Mouse (Mus musculus) induced T-regulatory cell, adult 2 months (primary cell): ENCODE data around the gene Stkld1.
A peak's percentile ranks its signal among the peaks of the same experiment; 100 is the strongest.
"Not testable (repeated sequence)": the region's sequence is repeated elsewhere in the genome, so short reads cannot be mapped to it uniquely, and the experiment has no call there.

Experiments
- DNase-seq: peaks from one replicate; pipeline ENCODE4 v3.0.0-alpha.2; 2012; ENCODE audit warnings: low read depth

Gene Stkld1

GRCm38 (mm10) chr2:26933304-26934055, at the start of gene Stkld1, which contains the start of gene Surf4:
TSS of gene Stkld1 (plus strand) at chr2:26934047.
TSS of gene Surf4 (minus strand) at chr2:26933928.
- peak; percentile 96 for DNase-seq

GRCm38 (mm10) chr2:26885541-26885940, 48.3 kb upstream of the Stkld1 start:
- not testable (repeated sequence) for DNase-seq

- DNase-seq: not testable (repeated sequence)
Observed at GRCm38 (mm10) chr2:26886170-26886569, 47.7 kb upstream of the Stkld1 start.

GRCm38 (mm10) chr2:26895898-26896297, 37.9 kb upstream of the Stkld1 start:
- DNase-seq: no peak

GRCm38 (mm10) chr2:26900731-26901130, 33.1 kb upstream of the Stkld1 start:
- DNase-seq: no peak

- DNase-seq: no peak
Observed at GRCm38 (mm10) chr2:26901834-26902400, 31.9 kb upstream of the Stkld1 start.

- DNase-seq: peak; percentile 98
Observed at GRCm38 (mm10) chr2:26902467-26903220, 31.2 kb upstream of the Stkld1 start, which contains the start of gene Surf6. TSS of gene Surf6 (minus strand) at chr2:26902879.

- DNase-seq: no peak
Observed at GRCm38 (mm10) chr2:26903311-26903710, 30.5 kb upstream of the Stkld1 start.

- no peak for DNase-seq
Observed at GRCm38 (mm10) chr2:26905936-26906335, 27.9 kb upstream of the Stkld1 start.

GRCm38 (mm10) chr2:26906431-26906830, 27.4 kb upstream of the Stkld1 start:
- no peak for DNase-seq

- DNase-seq: peak; percentile 74
Observed at GRCm38 (mm10) chr2:26907109-26907508, 26.7 kb upstream of the Stkld1 start.

- peak; percentile 32 for DNase-seq
Observed at GRCm38 (mm10) chr2:26908710-26909386, 25.0 kb upstream of the Stkld1 start.

- DNase-seq: no peak
Observed at GRCm38 (mm10) chr2:26909387-26909784, 24.5 kb upstream of the Stkld1 start.

GRCm38 (mm10) chr2:26910124-26910993, 23.5 kb upstream of the Stkld1 start, which contains the start of the genes Med22 and Rpl7a:
TSS of gene Med22 (minus strand) at chr2:26910677.
TSS of gene Rpl7a (plus strand) at chr2:26910764.
- DNase-seq: peak; percentile 100

GRCm38 (mm10) chr2:26910994-26911765, 22.7 kb upstream of the Stkld1 start:
- DNase-seq: peak; percentile 82

GRCm38 (mm10) chr2:26912253-26912770, 21.5 kb upstream of the Stkld1 start:
- peak; percentile 39 for DNase-seq

GRCm38 (mm10) chr2:26913416-26914147, 20.3 kb upstream of the Stkld1 start:
- peak; percentile 17 for DNase-seq

GRCm38 (mm10) chr2:26914148-26914941, 19.5 kb upstream of the Stkld1 start:
- no peak for DNase-seq
